Mouse (Mus musculus) intestine, embryonic 16.5 days (tissue): ENCODE data around the gene Lrba. TPM values are rescaled to one million over a fixed set of nuclear protein-coding genes. Genes with fewer than 3 reads are reported as not detected.

Experiments
- ATAC-seq: fragments of 200-750 bp; cut with Nextera tagmentation; 2 replicates; pipeline ENCODE4 v1.8.0; 2017; ENCODE audit warnings: moderate TSS enrichment, moderate library complexity
- H3K27ac ChIP-seq: fragments of 300-500 bp; sonication (generic); 2 replicates; pipeline ENCODE4 v1.5.1; 2014; ENCODE audit warnings: mild to moderate bottlenecking, low read length
- H3K27me3 ChIP-seq: fragments of 300-500 bp; sonication (generic); replicated peaks from 2 replicates; pipeline ENCODE4 v1.6.1; 2014; ENCODE audit warnings: low read length, control low read depth, mixed read lengths; ENCODE audit not compliant: control insufficient read depth, insufficient read depth
- H3K36me3 ChIP-seq: fragments of 300-500 bp; sonication (generic); 2 replicates; pipeline ENCODE4 v1.6.1; 2014; ENCODE audit warnings: low read length, control low read depth; ENCODE audit not compliant: control insufficient read depth, insufficient read depth
- H3K4me1 ChIP-seq: fragments of 300-500 bp; sonication (generic); 2 replicates; pipeline ENCODE4 v1.6.1; 2014; ENCODE audit warnings: low read length, control low read depth, mixed read lengths; ENCODE audit not compliant: control insufficient read depth, insufficient read depth
- H3K4me2 ChIP-seq: fragments of 300-500 bp; sonication (generic); 2 replicates; pipeline ENCODE4 v1.6.1; 2014; ENCODE audit warnings: low read depth, low read length, control low read depth
- H3K4me3 ChIP-seq: fragments of 300-500 bp; sonication (generic); 2 replicates; pipeline ENCODE4 v1.5.1; 2014; ENCODE audit warnings: mild to moderate bottlenecking, low read length
- H3K9ac ChIP-seq: fragments of 300-500 bp; sonication (generic); 2 replicates; pipeline ENCODE4 v1.6.1; 2014; ENCODE audit warnings: low read depth, low read length
- H3K9me3 ChIP-seq: fragments of 300-500 bp; sonication (generic); 2 replicates; pipeline ENCODE4 v1.6.1; 2016; ENCODE audit warnings: low read length, control low read depth; ENCODE audit not compliant: control insufficient read depth
- WGBS: fragments of 180-500 bp; shearing (Covaris S2); extraction: QIAGEN DNeasy Blood & Tissue Kit; methylation state at CpG from one replicate; pipeline ENCODE4 v1.1.7; 2014; 5-methylcytosine and 5-hydroxymethylcytosine counted together
- polyA plus RNA-seq: library from polyadenylated mRNA; unstranded; fragments of >200 nt; fragmentation: Nextera tagmentation; extraction: Ambion mirVana; gene quantifications from 2 replicates; pipeline ENCODE4 v1.2.1, GENCODE M21; 2015

Lrba gene
- polyA plus RNA-seq, 1 experiment from 2014 or later: 6.0 TPM

DNA sequence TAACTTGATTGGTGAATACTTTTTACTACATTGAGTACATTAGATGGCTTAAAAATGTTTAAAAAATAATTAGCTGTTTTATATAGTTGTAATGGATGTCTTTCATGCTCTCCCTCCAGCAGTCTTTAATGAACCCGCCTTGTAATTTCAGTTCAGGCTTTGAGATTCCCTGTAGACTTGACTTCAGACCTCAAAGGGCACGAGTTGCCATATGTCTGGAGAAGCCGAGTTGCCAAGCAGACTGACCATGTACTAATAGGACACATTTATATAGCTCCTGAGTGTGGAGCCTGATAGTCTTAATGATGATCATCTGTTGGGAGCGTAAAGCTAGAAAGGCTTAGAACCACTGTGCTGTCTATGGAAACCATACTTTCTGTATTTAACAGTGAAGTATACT lies 161.8 kb downstream of the Lrba start:
- H3K27me3 ChIP-seq: no peaks in the 10 kb centered on the region
- 82% methylated on average over 4 of the region's 4 CpGs for WGBS
- ATAC-seq: no peak

DNA sequence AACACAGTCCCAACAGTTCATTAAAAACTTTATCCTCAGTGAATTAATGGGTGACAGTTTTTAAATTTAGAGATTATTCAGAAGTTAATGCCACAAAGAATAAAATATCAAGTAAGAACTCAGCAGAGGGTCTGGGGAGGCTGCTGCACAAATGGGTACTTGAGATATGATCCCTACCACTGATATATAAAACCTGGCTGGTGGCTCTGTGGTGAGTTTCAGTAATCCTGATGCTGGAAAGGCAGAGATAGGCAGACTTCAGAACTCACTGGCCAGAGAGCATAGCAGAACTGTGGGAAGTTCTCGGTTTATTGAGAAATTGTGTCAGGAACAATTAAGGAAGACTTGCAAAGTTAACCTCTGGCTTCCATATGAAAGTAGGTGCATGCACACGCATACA lies 199.3 kb downstream of the Lrba start:
- H3K4me3 ChIP-seq: no peak overlapping the region
- no peak overlapping the region for H3K9ac ChIP-seq
- WGBS: 95% methylated on average over 2 of the region's 2 CpGs
- H3K4me1 ChIP-seq: no peaks in the 10 kb centered on the region
- no peak for ATAC-seq
- no peaks in the 10 kb centered on the region for H3K27me3 ChIP-seq
- H3K27ac ChIP-seq: no peak overlapping the region
- no peaks in the 10 kb centered on the region for H3K36me3 ChIP-seq
- no peaks in the 10 kb centered on the region for H3K9me3 ChIP-seq
- no peak overlapping the region for H3K4me2 ChIP-seq

More for the DNA sequence above, 161.8 kb downstream of the Lrba start:
- H3K4me2 ChIP-seq: no peak overlapping the region
- H3K36me3 ChIP-seq: no peaks in the 10 kb centered on the region
- H3K4me3 ChIP-seq: no peak overlapping the region
- no peaks in the 10 kb centered on the region for H3K4me1 ChIP-seq
- no peak overlapping the region for H3K27ac ChIP-seq
- H3K9ac ChIP-seq: no peak overlapping the region
- H3K9me3 ChIP-seq: no peaks in the 10 kb centered on the region

GRCm38 (mm10) chr3:86426733-86427132 lies 202.3 kb downstream of the Lrba start:
- Histone ChIP-seq H3K9me3 (no peaks in the 10 kb centered on the region), H3K27me3 (no peaks in the 10 kb centered on the region), H3K36me3 (no peaks in the 10 kb centered on the region), H3K27ac (no peak overlapping the region), H3K4me1 (no peaks in the 10 kb centered on the region), H3K4me3 (no peak overlapping the region), H3K9ac (no peak overlapping the region), H3K4me2 (no peak overlapping the region)
- no peak for ATAC-seq
- WGBS: 85% methylated on average over 1 of the region's 1 CpGs

GRCm38 (mm10) chr3:86443497-86443896 lies 219.0 kb downstream of the Lrba start:
- no peak for ATAC-seq
- H3K4me1 ChIP-seq: no peaks in the 10 kb centered on the region
- no peak overlapping the region for H3K27ac ChIP-seq
- no peak overlapping the region for H3K4me3 ChIP-seq
- H3K9ac ChIP-seq: no peak overlapping the region
- no peaks in the 10 kb centered on the region for H3K9me3 ChIP-seq
- WGBS: 73% methylated on average over 4 of the region's 4 CpGs
- no peaks in the 10 kb centered on the region for H3K36me3 ChIP-seq
- no peaks in the 10 kb centered on the region for H3K27me3 ChIP-seq
- H3K4me2 ChIP-seq: no peak overlapping the region

DNA sequence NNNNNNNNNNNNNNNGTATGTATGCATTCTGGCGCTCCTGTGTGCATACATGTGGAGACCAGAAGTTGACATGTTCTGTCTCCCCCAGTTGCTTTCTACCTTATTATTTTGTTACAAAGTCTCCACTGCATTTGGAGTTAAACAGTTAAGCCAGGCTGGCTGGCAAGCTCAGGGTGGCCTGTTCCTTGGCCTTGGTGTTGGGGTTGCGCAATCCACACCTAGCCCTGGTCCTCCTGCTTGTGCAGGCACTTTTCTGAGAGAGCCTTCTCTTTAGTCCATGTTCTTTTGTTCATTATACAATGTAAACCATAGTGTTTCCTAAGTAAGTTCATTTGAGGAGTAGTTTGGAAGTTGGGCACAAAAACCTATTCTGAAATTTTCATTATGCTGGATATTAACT lies 226.7 kb downstream of the Lrba start:
- 96% methylated on average over 2 of the region's 2 CpGs for WGBS
- H3K27me3 ChIP-seq: no peaks in the 10 kb centered on the region
- no peak overlapping the region for H3K27ac ChIP-seq
- no peaks in the 10 kb centered on the region for H3K4me1 ChIP-seq
- H3K9me3 ChIP-seq: no peaks in the 10 kb centered on the region
- no peak overlapping the region for H3K4me2 ChIP-seq
- H3K36me3 ChIP-seq: no peaks in the 10 kb centered on the region
- no peak overlapping the region for H3K9ac ChIP-seq
- no peak overlapping the region for H3K4me3 ChIP-seq
- no peak for ATAC-seq

GRCm38 (mm10) chr3:86461582-86461981 lies 237.1 kb downstream of the Lrba start:
- Histone ChIP-seq H3K36me3 (no peaks in the 10 kb centered on the region), H3K9ac (no peak overlapping the region), H3K9me3 (no peaks in the 10 kb centered on the region), H3K4me2 (no peak overlapping the region), H3K4me3 (no peak overlapping the region), H3K27me3 (no peaks in the 10 kb centered on the region), H3K27ac (no peak overlapping the region), H3K4me1 (no peaks in the 10 kb centered on the region)
- no peak for ATAC-seq
- WGBS: 67% methylated on average over 3 of the region's 3 CpGs

DNA sequence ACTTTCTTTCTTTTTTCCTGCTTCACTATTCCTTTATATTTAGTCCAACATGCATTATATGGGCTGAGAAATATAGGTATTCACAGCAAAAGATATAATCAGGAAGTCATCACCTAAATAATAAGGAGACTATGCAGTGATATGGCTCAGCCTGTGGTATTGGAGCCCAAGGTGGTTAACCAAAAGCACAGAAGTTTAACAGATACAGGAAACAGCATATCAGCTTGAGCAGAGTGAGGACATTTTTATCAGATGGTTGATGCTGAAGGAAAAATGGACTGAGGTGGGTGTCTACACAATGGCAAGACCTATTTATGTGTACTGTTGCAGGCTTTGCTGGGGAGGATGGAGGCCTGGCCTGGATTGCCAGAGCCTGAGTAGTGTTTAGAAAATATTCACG lies 265.5 kb downstream of the Lrba start:
- 76% methylated on average over 1 of the region's 1 CpGs for WGBS
- Histone ChIP-seq H3K27me3 (no peaks in the 10 kb centered on the region), H3K9me3 (no peaks in the 10 kb centered on the region), H3K4me1 (no peaks in the 10 kb centered on the region), H3K27ac (no peak overlapping the region), H3K4me3 (no peak overlapping the region), H3K4me2 (no peak overlapping the region), H3K9ac (no peak overlapping the region), H3K36me3 (no peaks in the 10 kb centered on the region)
- ATAC-seq: no peak

DNA sequence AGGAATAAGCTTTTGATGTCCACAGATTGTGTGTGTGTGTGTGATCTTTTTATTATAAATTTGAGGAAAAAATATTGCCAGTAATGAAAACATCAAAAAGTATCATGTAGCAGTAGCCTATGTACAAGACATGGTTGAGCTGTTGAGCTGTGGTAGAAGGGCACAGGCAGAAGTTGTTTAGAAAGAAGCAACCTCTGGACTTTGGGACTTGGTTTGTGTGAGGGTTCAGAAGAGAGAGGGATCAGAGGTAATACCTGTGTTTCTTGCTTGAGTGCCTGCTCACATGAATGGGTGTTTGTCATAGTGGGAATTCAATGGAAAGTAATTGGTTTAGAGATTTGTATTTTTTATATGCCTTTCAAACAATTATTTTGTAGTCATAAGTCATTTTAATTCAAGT lies 276.1 kb downstream of the Lrba start:
- Histone ChIP-seq H3K4me2 (no peak overlapping the region), H3K27me3 (no peaks in the 10 kb centered on the region), H3K27ac (no peak overlapping the region), H3K9me3 (no peaks in the 10 kb centered on the region), H3K4me3 (no peak overlapping the region), H3K9ac (no peak overlapping the region), H3K4me1 (no peaks in the 10 kb centered on the region), H3K36me3 (no peaks in the 10 kb centered on the region)
- ATAC-seq: no peak

GRCm38 (mm10) chr3:86518506-86519109 lies 294.1 kb downstream of the Lrba start:
- WGBS: 86% methylated on average over 2 of the region's 2 CpGs
- no peak for ATAC-seq

GRCm38 (mm10) chr3:86522880-86523505 lies 298.5 kb downstream of the Lrba start:
- no peaks in the 10 kb centered on the region for H3K9me3 ChIP-seq
- no peak for ATAC-seq
- 85% methylated on average over 3 of the region's 3 CpGs for WGBS
- no peak overlapping the region for H3K9ac ChIP-seq
- no peaks in the 10 kb centered on the region for H3K27me3 ChIP-seq
- H3K4me1 ChIP-seq: no peaks in the 10 kb centered on the region
- H3K4me2 ChIP-seq: no peak overlapping the region
- no peaks in the 10 kb centered on the region for H3K36me3 ChIP-seq
- H3K4me3 ChIP-seq: no peak overlapping the region
- H3K27ac ChIP-seq: no peak overlapping the region

More at GRCm38 (mm10) chr3:86518506-86519109, 294.1 kb downstream of the Lrba start:
- Histone ChIP-seq H3K36me3 (no peaks in the 10 kb centered on the region), H3K4me2 (no peak overlapping the region), H3K9me3 (no peaks in the 10 kb centered on the region), H3K9ac (no peak overlapping the region), H3K27me3 (no peaks in the 10 kb centered on the region), H3K4me1 (no peaks in the 10 kb centered on the region), H3K4me3 (no peak overlapping the region), H3K27ac (no peak overlapping the region)
